Mouse (Mus musculus) ES-E14 (cell line): ENCODE results near the gene Olfm3.

Experiments
- HCFC1 ChIP-seq: IDR thresholded peaks from 2 replicates; pipeline ENCODE4 v1.6.1; 2012; ENCODE audit warnings: low read length, inconsistent platforms, borderline replicate concordance; ENCODE audit not compliant: insufficient read depth
- MAFK ChIP-seq: IDR thresholded peaks from 2 replicates; pipeline ENCODE4 v1.6.1; 2014; ENCODE audit warnings: mild to moderate bottlenecking, low read depth, low read length, inconsistent platforms; ENCODE audit not compliant: insufficient read depth

- TF ChIP-seq HCFC1 (no peak), MAFK (no peak)
Observed at GRCm38 (mm10) chr3:115080428-115081181, 176.7 kb downstream of the Olfm3 start.
